Mouse (Mus musculus) heart, embryonic 15.5 days (tissue): ENCODE data around the gene Gpank1. TPM values are rescaled to one million over a fixed set of nuclear protein-coding genes. Genes with fewer than 3 reads are reported as not detected.
"Not testable (repeated sequence)": the region's sequence is repeated elsewhere in the genome, so short reads cannot be mapped to it uniquely, and the experiment has no call there.

ENCODE experiments used
- ATAC-seq: fragments of 200-750 bp; cut with Nextera tagmentation; replicated peaks from 2 replicates; pipeline ENCODE4 v1.8.0; 2017; ENCODE audit warnings: low read depth, moderate TSS enrichment; ENCODE audit not compliant: insufficient number of reproducible peaks, insufficient read depth, low FRiP score
- H3K27ac ChIP-seq: fragments of 300-500 bp; sonication (generic); 2 replicates; pipeline ENCODE4 v1.5.1; 2015; ENCODE audit warnings: mild to moderate bottlenecking, inconsistent platforms
- H3K27me3 ChIP-seq: fragments of 300-500 bp; sonication (generic); 2 replicates; pipeline ENCODE4 v1.6.1; 2015; ENCODE audit warnings: inconsistent platforms
- H3K36me3 ChIP-seq: fragments of 300-500 bp; sonication (generic); 2 replicates; pipeline ENCODE4 v1.6.1; 2015; ENCODE audit warnings: mild to moderate bottlenecking, inconsistent platforms
- H3K4me1 ChIP-seq: fragments of 300-500 bp; sonication (generic); replicated peaks from 2 replicates; pipeline ENCODE4 v1.6.1; 2015; ENCODE audit warnings: inconsistent platforms
- H3K4me2 ChIP-seq: fragments of 300-500 bp; sonication (generic); 2 replicates; pipeline ENCODE4 v1.6.1; 2015; ENCODE audit warnings: inconsistent platforms, mild to moderate bottlenecking, moderate library complexity
- H3K4me3 ChIP-seq: fragments of 300-500 bp; sonication (generic); 2 replicates; pipeline ENCODE4 v1.5.1; 2015; ENCODE audit warnings: mild to moderate bottlenecking, inconsistent platforms
- H3K9ac ChIP-seq: fragments of 300-500 bp; sonication (generic); 2 replicates; pipeline ENCODE4 v1.6.1; 2015; ENCODE audit warnings: mild to moderate bottlenecking, inconsistent platforms
- H3K9me3 ChIP-seq: fragments of 300-500 bp; sonication (generic); replicated peaks from 2 replicates; pipeline ENCODE4 v1.6.1; 2016; ENCODE audit warnings: inconsistent platforms
- WGBS: fragments of 180-500 bp; shearing (Covaris S2); methylation state at CpG from one replicate; pipeline ENCODE4 v1.1.7; 2015; ENCODE audit warnings: mixed read lengths; 5-methylcytosine and 5-hydroxymethylcytosine counted together
- polyA plus RNA-seq: library from polyadenylated mRNA; unstranded; fragments of >200 nt; fragmentation: Nextera tagmentation; extraction: Ambion mirVana; gene quantifications from 2 replicates; pipeline ENCODE4 v1.2.1, GENCODE M21; 2015

Gene Gpank1
- polyA plus RNA-seq, 1 experiment from 2014 or later, result 10.0 TPM

GRCm38 (mm10) chr17:35123287-35123686 is 2.0 kb downstream of the Gpank1 start:
- not testable (repeated sequence) for ATAC-seq
- 93% methylated on average over 9 of the region's 9 CpGs for WGBS
- peaks cover 19% of the 10 kb centered on the region for H3K36me3 ChIP-seq

GRCm38 (mm10) chr17:35124261-35124896 is 3.1 kb downstream of the Gpank1 start:
- not testable (repeated sequence) for H3K27ac ChIP-seq, H3K4me3 ChIP-seq, H3K9ac ChIP-seq, H3K4me2 ChIP-seq, ATAC-seq, H3K27me3 ChIP-seq, H3K9me3 ChIP-seq
- WGBS, result 90% methylated on average over 12 of the region's 12 CpGs
- peaks cover 13% of the 10 kb centered on the region; the same call in 1 of the 2 replicates for H3K36me3 ChIP-seq
- peaks cover 47% of the 10 kb centered on the region for H3K4me1 ChIP-seq

More at GRCm38 (mm10) chr17:35123287-35123686, 2.0 kb downstream of the Gpank1 start:
- H3K4me3 ChIP-seq, H3K27me3 ChIP-seq, H3K9ac ChIP-seq, H3K27ac ChIP-seq, H3K9me3 ChIP-seq, H3K4me2 ChIP-seq: not testable (repeated sequence)
- H3K4me1 ChIP-seq, result peaks cover 44% of the 10 kb centered on the region

GRCm38 (mm10) chr17:35125081-35125480 is 3.8 kb downstream of the Gpank1 start:
- Histone ChIP-seq H3K27me3 (no peaks in the 10 kb centered on the region), H3K4me2 (peak overlapping the region; percentile 86; the same call in 1 of the 2 replicates), H3K4me3 (no peak overlapping the region), H3K4me1 (peaks cover 41% of the 10 kb centered on the region), H3K9me3 (no peaks in the 10 kb centered on the region), H3K9ac (no peak overlapping the region), H3K27ac (0 out of 2 replicates have a peak overlapping the region, but pooled peaks have one; percentile 94), H3K36me3 (peaks cover 16% of the 10 kb centered on the region)
- WGBS, result 86% methylated on average over 1 of the region's 1 CpGs
- no peak for ATAC-seq

- Histone ChIP-seq H3K9ac (peak overlapping the region; percentile 84), H3K9me3 (no peaks in the 10 kb centered on the region), H3K4me2 (peak overlapping the region; percentile 86), H3K4me3 (peak overlapping the region; percentile 86), H3K36me3 (peaks cover 21% of the 10 kb centered on the region), H3K27me3 (no peaks in the 10 kb centered on the region), H3K27ac (peak overlapping the region; percentile 94), H3K4me1 (peaks cover 36% of the 10 kb centered on the region)
- ATAC-seq, result no peak
- WGBS, result 28% methylated on average over 6 of the region's 6 CpGs
Measured at GRCm38 (mm10) chr17:35125578-35125977, 4.3 kb downstream of the Gpank1 start.

- Histone ChIP-seq H3K4me2 (peak within 1 kb of the TSS; percentile 86), H3K4me3 (peak within 1 kb of the TSS; percentile 86), H3K9ac (peak within 1 kb of the TSS; percentile 84), H3K36me3 (peaks cover 22% of the 10 kb centered on the region), H3K27me3 (no peaks in the 10 kb centered on the region), H3K9me3 (no peaks in the 10 kb centered on the region), H3K27ac (peak within 1 kb of the TSS; percentile 94), H3K4me1 (peaks cover 36% of the 10 kb centered on the region)
- peak; percentile 63 for ATAC-seq
- under 1% methylated on average over 36 of the region's 36 CpGs for WGBS
Measured at GRCm38 (mm10) chr17:35126206-35126611, 5.0 kb downstream of the Gpank1 start, which contains the start of gene D17H6S53E. D17H6S53E (plus strand) TSS chr17:35126373.

- Histone ChIP-seq H3K4me1 (peaks cover 32% of the 10 kb centered on the region), H3K27me3 (no peaks in the 10 kb centered on the region), H3K4me2 (peak overlapping the region; percentile 86), H3K27ac (peak overlapping the region; percentile 94), H3K4me3 (peak overlapping the region; percentile 86), H3K36me3 (peaks cover 22% of the 10 kb centered on the region), H3K9me3 (no peaks in the 10 kb centered on the region), H3K9ac (peak overlapping the region; percentile 84)
- ATAC-seq, result no peak
- 59% methylated on average over 13 of the region's 13 CpGs for WGBS
Measured at GRCm38 (mm10) chr17:35127017-35127416, 5.8 kb downstream of the Gpank1 start.

- no peak overlapping the region for H3K4me3 ChIP-seq
- H3K9me3 ChIP-seq, result no peaks in the 10 kb centered on the region
- H3K36me3 ChIP-seq, result peaks cover 16% of the 10 kb centered on the region
- H3K9ac ChIP-seq, result no peak overlapping the region
- no peaks in the 10 kb centered on the region for H3K27me3 ChIP-seq
- peaks cover 25% of the 10 kb centered on the region for H3K4me1 ChIP-seq
- WGBS, result 61% methylated on average over 11 of the region's 11 CpGs
- H3K4me2 ChIP-seq, result no peak overlapping the region
- no peak overlapping the region for H3K27ac ChIP-seq
- no peak for ATAC-seq
Measured at GRCm38 (mm10) chr17:35128996-35129395, 7.7 kb downstream of the Gpank1 start.

GRCm38 (mm10) chr17:35131038-35131437 is 9.8 kb downstream of the Gpank1 start:
- peaks cover 18% of the 10 kb centered on the region for H3K4me1 ChIP-seq
- no peak overlapping the region for H3K4me3 ChIP-seq
- no peak overlapping the region for H3K9ac ChIP-seq
- no peak for ATAC-seq
- H3K36me3 ChIP-seq, result peaks cover 12% of the 10 kb centered on the region
- H3K4me2 ChIP-seq, result no peak overlapping the region
- H3K27me3 ChIP-seq, result no peaks in the 10 kb centered on the region
- H3K27ac ChIP-seq, result no peak overlapping the region
- H3K9me3 ChIP-seq, result no peaks in the 10 kb centered on the region
- 88% methylated on average over 8 of the region's 8 CpGs for WGBS

- ATAC-seq, result no peak
- Histone ChIP-seq H3K9me3 (no peaks in the 10 kb centered on the region), H3K36me3 (peaks cover 12% of the 10 kb centered on the region), H3K9ac (no peak within 1 kb of the TSS), H3K27me3 (no peaks in the 10 kb centered on the region), H3K27ac (no peak within 1 kb of the TSS), H3K4me2 (no peak within 1 kb of the TSS), H3K4me1 (peaks cover 22% of the 10 kb centered on the region), H3K4me3 (no peak within 1 kb of the TSS)
- WGBS, result 79% methylated on average over 15 of the region's 15 CpGs
Measured at GRCm38 (mm10) chr17:35131500-35132173, 10.4 kb downstream of the Gpank1 start, which contains the start of gene Apom. Apom (minus strand) TSS chr17:35132050.

GRCm38 (mm10) chr17:35132174-35132560 is 10.9 kb downstream of the Gpank1 start:
- H3K36me3 ChIP-seq, result peaks cover 12% of the 10 kb centered on the region
- no peak overlapping the region for H3K4me3 ChIP-seq
- H3K27me3 ChIP-seq, result no peaks in the 10 kb centered on the region
- 75% methylated on average over 3 of the region's 3 CpGs for WGBS
- H3K4me1 ChIP-seq, result peaks cover 22% of the 10 kb centered on the region
- no peaks in the 10 kb centered on the region for H3K9me3 ChIP-seq
- ATAC-seq, result no peak
- H3K27ac ChIP-seq, result no peak overlapping the region
- no peak overlapping the region for H3K4me2 ChIP-seq
- no peak overlapping the region for H3K9ac ChIP-seq

- Histone ChIP-seq H3K9ac (no peak overlapping the region), H3K4me2 (no peak overlapping the region), H3K4me3 (no peak overlapping the region), H3K36me3 (peaks cover 16% of the 10 kb centered on the region), H3K27me3 (no peaks in the 10 kb centered on the region), H3K9me3 (no peaks in the 10 kb centered on the region), H3K4me1 (peaks cover 15% of the 10 kb centered on the region), H3K27ac (no peak overlapping the region)
- ATAC-seq, result no peak
- WGBS, result 94% methylated on average over 7 of the region's 7 CpGs
Measured at GRCm38 (mm10) chr17:35133517-35133916, 12.3 kb downstream of the Gpank1 start.
